Mouse (Mus musculus): ENCODE measurements at regions not wholly inside any gene's neighbourhood (a gene's known extent, or its start where the extent isn't known, plus 50 kb on each side); places are given as distances from the start of the nearest gene placed in this dataset.
"Not testable (repeated sequence)": the region's sequence is repeated elsewhere in the genome, so short reads cannot be mapped to it uniquely, and the experiment has no call there.

GRCm38 (mm10) chr12:95385688-95386087, 306.3 kb upstream of the Flrt2 start:
- no peak for DNase-seq (ENCODE audit: low read depth, low spot score)

GRCm38 (mm10) chr12:95388185-95388584, 303.8 kb upstream of the Flrt2 start:
- DNase-seq (ENCODE audit: low read depth, low spot score): no peak

GRCm38 (mm10) chr12:95392821-95393220, 299.2 kb upstream of the Flrt2 start:
- DNase-seq (ENCODE audit: low read depth, low spot score): no peak

DNA sequence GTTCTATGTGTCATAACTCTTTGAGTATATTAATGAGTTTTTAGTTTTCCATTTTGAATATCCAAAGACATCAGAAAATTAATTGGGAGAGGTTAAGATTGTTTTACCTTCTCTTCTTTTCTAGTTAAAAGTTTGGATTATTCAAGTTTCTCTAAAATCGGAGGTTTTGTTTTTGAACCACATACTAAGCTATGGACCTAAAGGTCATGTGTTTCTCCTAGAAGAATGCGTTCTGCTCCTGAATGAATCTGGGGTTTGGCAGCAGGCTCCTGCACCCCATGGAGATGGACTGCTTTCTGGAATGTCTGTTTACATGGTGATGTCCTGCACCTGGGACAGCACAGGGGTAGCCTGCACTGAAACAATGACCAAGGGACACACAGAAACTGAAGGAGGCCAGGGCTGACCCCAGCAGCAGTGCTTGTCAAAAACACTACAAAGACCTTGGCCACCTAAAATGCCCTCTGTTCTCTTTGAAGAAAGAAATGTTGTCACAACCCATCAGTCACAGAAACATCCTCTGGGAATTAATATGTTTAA, 297.0 kb upstream of the Flrt2 start:
- no peak for DNase-seq (ENCODE audit: low read depth, low spot score)

DNA sequence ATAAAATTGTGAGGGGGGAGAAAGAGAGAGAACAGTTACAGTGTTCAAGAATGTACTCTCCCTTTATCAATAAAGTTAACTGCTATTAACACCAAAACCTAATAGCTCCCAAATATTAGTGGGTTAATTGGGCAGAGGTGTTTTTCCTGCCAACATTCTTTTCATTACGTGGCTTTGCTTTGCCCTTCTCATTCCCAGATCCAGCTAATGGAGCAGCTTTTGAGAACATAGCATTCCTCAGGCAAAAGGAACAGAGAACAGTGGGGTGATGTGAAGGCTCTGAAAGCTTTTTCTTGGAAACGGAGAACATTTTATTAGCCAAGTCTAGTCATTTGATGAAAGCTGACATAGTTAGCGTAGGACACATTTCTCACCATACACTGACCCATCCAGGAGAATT, 271.2 kb upstream of the Flrt2 start:
- no peak for DNase-seq (ENCODE audit: low read depth, low spot score)

- DNase-seq (ENCODE audit: low read depth, low spot score): no peak
Measured at GRCm38 (mm10) chr12:95424739-95425138, 267.3 kb upstream of the Flrt2 start.

DNA sequence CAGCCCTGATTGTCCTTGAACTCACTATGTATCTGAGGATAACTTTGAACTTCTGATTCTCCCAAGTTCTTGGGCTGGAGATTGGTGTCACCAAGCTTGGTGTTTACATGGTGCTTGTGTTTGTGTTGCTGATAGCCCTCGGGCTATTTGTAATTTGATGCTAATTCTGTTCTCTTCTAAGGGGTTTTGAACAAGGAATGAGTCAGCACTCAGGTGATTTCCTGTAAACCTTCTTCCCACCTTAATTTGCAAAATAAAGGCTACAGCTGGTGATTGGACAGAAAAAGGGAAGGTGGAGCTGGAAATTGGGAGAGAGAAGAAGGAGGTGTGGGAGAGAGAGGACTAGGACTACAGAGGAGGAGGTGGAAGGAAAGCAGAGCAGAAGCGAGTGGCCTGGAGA, 254.8 kb upstream of the Flrt2 start:
- no peak for DNase-seq (ENCODE audit: low read depth, low spot score)

DNA sequence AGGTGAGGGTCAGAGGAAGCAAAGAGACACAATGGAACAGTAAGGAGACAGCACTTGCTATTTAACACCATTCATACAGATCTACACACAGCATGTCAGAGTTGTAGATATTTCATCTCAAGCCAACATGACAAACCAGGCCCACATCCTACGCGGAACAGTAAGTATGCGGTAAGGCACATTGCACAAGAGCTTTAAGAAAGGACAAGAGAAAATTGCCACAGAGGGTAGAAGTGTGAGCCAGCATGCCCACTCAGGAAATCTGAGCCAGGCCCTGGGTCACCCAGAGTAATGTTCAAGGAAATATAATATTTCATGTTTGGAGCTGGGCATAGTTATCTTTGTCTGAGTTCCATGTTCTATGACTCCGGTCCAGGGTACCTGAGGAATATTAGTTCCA, 234.5 kb upstream of the Flrt2 start:
- DNase-seq (ENCODE audit: low read depth, low spot score): no peak

GRCm38 (mm10) chr12:95466502-95467490, 225.2 kb upstream of the Flrt2 start:
- no peak for DNase-seq (ENCODE audit: low read depth, low spot score)

DNA sequence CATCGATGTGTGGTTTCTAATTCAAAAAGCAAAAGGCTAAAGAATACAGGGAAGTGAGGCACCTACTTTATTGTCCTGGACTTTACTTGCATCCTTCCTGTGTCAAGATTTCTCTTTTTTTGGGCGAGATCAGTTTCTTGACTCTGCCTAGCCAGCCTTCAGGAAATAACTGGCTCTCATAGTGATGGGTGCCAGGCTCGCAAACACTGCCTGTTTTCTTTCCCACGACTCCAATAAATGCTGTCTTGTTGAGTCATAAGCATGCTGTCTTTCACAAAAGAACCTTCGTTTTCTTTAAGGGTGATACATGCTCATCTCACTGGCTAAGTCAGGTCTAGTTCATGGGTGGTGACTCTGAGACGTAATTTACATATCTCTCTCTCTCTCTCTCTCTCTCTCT, 222.1 kb upstream of the Flrt2 start:
- DNase-seq (ENCODE audit: low read depth, low spot score): no peak

DNA sequence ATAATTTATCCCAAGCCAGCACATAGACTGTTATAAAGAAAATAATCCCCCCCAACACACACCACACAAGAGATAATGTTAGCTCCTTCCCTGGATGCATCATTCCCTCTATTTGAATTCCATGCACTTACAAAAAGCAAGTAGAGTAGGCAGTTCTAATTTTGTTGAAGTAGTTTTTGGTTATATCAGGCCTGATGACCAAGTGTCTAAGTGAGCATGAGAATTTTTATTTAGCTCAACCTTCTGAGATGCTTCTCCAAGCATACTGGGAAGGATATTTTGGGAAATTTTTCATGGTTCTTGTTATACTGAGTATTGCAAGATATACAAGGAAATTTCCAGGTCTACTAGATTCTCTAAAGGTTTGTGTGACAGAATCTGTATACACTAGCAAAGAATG, 205.5 kb upstream of the Flrt2 start:
- DNase-seq (ENCODE audit: low read depth, low spot score): no peak

DNA sequence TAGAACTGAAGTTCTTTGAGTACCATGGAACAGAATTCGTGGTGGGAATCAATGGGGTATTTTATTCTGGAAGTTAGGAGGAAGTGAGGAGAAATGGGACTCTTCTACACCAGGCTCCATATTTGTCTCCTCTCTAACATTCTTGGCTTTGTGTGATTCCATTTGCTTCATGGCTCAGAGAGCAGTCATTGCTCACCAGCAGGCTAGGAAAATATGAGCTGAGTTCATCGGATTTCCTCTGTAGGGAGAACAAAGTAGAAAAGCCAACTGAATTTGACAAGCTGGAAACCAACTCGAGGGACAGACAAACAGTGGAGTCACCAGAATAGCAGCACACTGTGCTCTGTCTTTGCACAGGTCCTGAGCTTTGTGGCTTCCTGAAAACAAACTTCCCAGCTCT, 203.7 kb upstream of the Flrt2 start:
- no peak for DNase-seq (ENCODE audit: low read depth, low spot score)

- no peak for DNase-seq (ENCODE audit: low read depth, low spot score)
Measured at GRCm38 (mm10) chr12:95489374-95489773, 202.7 kb upstream of the Flrt2 start.

DNA sequence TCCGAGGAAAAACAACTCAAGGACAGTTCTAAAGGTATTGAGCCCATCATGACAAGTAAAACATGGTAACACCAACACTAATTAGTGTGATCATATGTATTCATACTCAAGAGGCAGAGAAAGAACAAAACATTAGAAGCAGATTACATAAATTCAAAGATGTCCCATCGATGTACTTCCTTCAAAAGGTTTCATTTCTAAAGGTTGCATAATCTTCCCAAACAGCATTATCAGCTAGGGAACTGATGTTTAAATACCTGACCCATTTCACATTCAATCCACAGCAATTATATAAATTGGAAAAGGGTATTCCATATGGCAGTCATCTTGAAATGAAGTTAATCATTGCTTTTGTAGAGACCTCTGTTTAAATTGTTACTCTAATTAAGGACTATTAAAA, 202.2 kb upstream of the Flrt2 start:
- DNase-seq (ENCODE audit: low read depth, low spot score): no peak

DNA sequence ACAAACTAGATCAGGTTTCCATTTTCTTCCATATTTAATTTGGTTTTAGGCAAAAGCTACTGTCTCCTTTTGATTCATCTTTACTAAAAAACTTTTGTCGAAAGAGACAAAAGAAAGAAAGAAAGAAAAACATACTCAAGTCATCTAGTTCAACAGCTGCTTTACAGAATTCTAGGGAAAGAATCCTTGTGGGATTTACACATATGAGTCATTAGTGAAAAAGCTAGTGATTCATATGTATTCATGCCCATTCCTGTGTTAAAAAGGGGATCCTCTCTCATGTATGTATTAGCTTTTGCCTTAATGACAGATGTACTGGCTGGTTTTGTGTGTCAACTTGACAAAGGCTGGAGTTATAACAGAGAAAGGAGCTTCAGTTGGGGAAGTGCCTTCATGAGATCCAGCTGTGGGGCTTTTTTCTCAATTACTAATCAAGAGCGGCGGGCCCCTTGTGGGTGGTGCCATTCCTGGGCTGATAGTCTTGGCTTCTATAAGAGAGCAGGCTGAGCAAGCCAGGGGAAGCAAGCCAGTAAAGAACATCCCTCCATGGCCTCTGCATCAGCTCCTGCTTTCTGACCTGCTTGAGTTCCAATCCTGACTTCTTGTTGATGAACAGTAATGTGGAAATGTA, 200.1 kb upstream of the Flrt2 start:
- not testable (repeated sequence) for DNase-seq (ENCODE audit: low read depth, low spot score)

DNA sequence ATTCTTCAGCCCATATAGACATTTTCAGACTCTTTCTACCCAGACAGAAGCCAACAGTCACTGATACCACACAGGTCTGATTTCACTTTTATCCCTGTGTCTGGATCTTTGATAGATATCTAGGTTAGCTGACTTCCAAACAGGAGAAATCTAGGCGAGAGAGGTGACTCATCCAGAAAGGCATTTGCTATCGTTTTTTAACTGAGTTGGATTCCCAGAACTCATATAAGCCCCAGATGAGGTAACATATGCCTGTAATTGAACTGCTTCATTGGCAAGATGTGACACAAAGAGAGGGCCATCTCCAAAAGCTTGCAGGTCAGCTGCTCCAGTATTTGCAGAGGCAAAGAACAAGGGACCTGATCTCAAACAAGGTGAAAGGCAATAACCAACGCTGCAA, 190.6 kb upstream of the Flrt2 start:
- no peak for DNase-seq (ENCODE audit: low read depth, low spot score)

DNA sequence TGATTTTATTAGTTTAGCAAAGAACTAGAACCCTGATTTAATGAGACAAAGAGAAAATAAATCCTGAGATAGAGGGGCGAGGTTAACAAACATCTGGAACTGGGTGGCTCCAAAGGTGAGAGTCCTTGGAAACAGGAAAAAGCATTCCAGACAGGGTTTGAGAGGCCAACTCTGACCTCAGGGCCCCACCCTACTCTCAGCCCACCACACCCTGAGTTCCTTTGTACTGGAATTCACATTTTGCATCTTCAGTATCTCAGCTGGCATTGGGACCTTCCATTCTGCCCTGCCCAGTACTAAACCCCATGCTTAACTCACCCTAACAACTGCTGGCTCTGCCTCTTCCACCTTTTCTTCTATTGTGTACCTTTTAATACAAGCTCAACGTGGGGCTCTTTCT, 172.0 kb upstream of the Flrt2 start:
- no peak for DNase-seq (ENCODE audit: low read depth, low spot score)

GRCm38 (mm10) chr12:95522052-95522451, 170.0 kb upstream of the Flrt2 start:
- no peak for DNase-seq (ENCODE audit: low read depth, low spot score)

DNA sequence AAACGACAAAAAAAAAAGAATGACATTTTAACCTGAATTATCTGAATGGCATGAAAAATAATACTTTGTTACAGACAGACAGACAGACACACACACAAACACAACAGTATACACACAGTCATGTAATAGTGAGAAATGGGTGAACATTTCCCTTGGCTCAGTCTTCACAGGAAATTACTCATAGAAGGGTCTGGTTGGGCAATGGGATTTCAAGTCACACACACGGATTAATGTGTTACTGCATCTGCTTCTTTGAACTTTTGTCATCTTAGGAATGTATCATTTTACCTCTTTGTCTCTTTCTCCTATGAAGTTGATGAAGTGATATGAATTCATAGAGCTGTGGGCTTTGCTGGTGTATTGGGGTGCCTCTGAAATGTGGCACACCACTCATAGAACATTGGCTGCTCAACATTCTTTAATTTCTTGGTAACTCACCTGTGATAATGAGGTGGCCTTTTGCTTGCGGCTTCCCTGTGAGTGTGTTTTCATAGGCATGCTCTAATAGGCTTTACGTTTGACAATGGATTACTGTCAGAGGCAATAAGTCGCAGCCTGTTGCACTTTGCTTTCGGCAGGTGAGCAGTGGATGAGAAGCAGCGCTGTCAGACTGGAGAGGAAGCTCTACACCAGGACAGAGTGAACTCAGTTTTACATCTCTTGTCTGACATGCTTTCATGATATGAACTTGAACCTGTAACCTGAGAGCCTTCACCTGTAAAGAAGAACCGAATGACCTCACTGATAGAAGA, 158.0 kb upstream of the Flrt2 start:
- no peak for DNase-seq (ENCODE audit: low read depth, low spot score)

DNA sequence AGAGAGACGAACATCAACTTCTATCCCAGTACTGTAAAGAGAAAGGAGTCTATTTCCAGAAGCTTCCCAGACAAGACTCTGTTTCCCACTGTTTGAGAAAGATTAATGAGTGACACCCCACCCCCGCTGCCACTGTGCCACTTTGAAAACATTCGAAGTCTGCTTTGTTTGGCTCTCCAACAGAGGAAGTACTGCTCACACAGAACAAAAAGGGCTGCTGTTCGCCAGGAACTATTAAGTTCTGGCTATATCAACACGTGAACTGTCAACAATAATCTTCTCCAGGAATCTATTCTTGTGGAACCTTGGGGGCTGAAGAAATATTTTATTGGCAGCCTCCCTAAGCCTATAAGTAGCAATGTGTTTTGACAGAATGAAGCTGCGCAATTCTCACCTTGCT, 144.7 kb upstream of the Flrt2 start:
- DNase-seq (ENCODE audit: low read depth, low spot score): no peak

DNA sequence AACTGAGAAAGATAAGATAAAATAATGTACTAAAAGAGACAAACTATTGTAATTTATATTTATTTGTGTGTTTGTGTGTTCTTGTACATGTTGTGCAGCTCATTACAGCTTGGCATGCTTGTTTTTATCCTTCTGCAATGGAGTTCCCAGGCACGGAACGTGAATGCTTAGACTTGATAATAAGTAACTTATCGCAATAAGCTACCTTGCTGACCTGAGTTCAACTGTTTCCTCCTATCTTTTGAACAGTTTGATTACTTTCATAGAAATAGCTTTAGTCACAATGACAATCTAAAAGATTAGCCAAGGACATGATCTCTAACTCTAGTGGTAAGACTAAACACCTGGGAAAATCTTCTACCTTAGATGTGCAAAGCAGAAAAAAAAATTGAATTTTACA, 138.9 kb upstream of the Flrt2 start:
- no peak for DNase-seq (ENCODE audit: low read depth, low spot score)

Measured in embryo, embryonic 11.5 days (tissue).